In genomic region chr15:98545151-98545550, GRCm38 (mm10) we compare ENCODE assay signal across 29 mouse cellular contexts. TPM values are rescaled to one million over a fixed set of nuclear protein-coding genes. Genes with fewer than 3 reads are reported as not detected.
"Had no signal": no experiment of that assay in that cellular context is flagged by ENCODE, and none has a peak within 500 bp of the region (broad histone marks: within the 10 kb centered on the region; RNA-seq: fewer than 3 reads in every experiment).

No protein-coding gene starts in this region.

- H3K4me3 ChIP-seq: limb, embryonic 10.5 days; limb, embryonic 13.5 days; liver, embryonic 12.5 days; liver, embryonic 15.5 days had no signal

- DNase-seq: kidney, postnatal 14 days; kidney, postnatal 4 days; liver; lung, adult 2 months; lung, postnatal 14 days; lung, postnatal 4 days; midbrain, embryonic 14.5 days; thymus, adult 18-20 months; thymus, postnatal 14 days; thymus, postnatal 4 days had no signal

- H3K9me3 ChIP-seq: limb, embryonic 10.5 days; limb, embryonic 13.5 days; liver, embryonic 12.5 days; liver, embryonic 15.5 days had no signal

- H3K9ac ChIP-seq: limb, embryonic 13.5 days; liver, embryonic 12.5 days; liver, embryonic 15.5 days had no signal

- H3K4me2 ChIP-seq: limb, embryonic 13.5 days; liver, embryonic 12.5 days; liver, embryonic 15.5 days; midbrain, embryonic 11.5 days had no signal

- H3K4me1 ChIP-seq: limb, embryonic 10.5 days; limb, embryonic 13.5 days had no signal

- H3K27ac ChIP-seq: limb, embryonic 10.5 days; limb, embryonic 13.5 days; liver, embryonic 12.5 days; liver, embryonic 15.5 days had no signal

- H3K27me3 ChIP-seq: limb, embryonic 13.5 days; liver, embryonic 12.5 days; liver, embryonic 15.5 days had no signal

- ATAC-seq: liver, embryonic 12.5 days had no signal

RNA-seq across cellular contexts. Expression of gene 4930415O20Rik, which starts 25.7 kb away (rescaled TPM):
- total RNA-seq: layer of hippocampus, adult 18-20 months; layer of hippocampus, postnatal 14 days; left cerebral cortex, adult 8-10 months; left cerebral cortex, postnatal 14 days; megakaryocyte progenitor cell, adult 5-6 weeks; megakaryocyte-erythroid progenitor cell, adult 5-6 weeks had no signal
- polyA plus RNA-seq: limb, embryonic 13.5 days; liver, embryonic 12.5 days; liver, embryonic 15.5 days; lung, adult 2 months; lung, embryonic 16.5 days; midbrain, embryonic 14.5 days; neural tube, embryonic 11.5 days; spleen, adult 2 months had no signal

RNA-seq across cellular contexts. Expression of gene Olfr279, which starts 52.9 kb away (rescaled TPM):
- total RNA-seq: layer of hippocampus, adult 18-20 months; left cerebral cortex, adult 8-10 months; megakaryocyte progenitor cell, adult 5-6 weeks; megakaryocyte-erythroid progenitor cell, adult 5-6 weeks; midbrain, postnatal 0 days had no signal
- polyA plus RNA-seq: kidney, embryonic 16.5 days; limb, embryonic 10.5 days; limb, embryonic 13.5 days; liver, embryonic 12.5 days; liver, embryonic 15.5 days; lung, embryonic 16.5 days; midbrain, embryonic 11.5 days; midbrain, embryonic 14.5 days; midbrain, postnatal 0 days; neural tube, embryonic 11.5 days; neural tube, embryonic 14.5 days; small intestine, adult 2 months; spleen, adult 2 months; stomach, embryonic 16.5 days had no signal
